Comparison of ENCODE assay signal across 10 mouse cellular contexts in the genomic region with DNA sequence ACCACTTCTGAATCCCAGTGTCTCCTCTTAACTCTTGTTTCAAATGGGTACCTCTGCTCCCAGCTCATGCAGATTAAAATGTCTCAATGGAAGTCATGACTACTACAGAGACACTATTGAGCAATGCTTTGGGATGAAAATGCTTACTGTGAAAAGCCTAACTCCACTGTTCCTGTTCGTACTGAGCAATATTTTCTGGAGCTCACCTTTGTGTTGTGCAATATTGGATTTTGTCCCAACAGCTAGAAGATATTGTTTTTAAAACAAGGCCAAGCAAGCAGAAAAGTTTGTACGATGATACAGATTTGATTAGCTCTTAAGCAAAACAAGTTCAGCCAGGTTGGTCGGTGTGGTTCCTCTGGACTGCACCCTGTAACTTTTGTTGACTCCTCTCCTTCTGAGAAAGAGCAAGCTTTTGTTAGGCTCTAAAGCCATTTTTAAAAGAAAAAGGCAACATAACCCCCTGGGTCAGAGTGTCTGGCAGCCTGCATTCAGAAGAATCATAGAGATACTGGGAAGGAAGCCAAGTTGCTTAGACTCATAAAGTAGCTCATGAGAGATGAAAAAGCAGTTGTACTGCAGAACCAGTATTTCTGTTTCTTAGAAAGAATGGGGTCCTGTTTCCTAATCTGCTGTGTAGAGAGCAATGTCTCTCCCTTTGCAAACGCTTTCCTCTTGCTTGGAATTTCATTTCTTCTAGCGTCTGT.
DNase-seq lines count a peak whose midpoint lies in the region; ATAC-seq and TF ChIP-seq lines count a peak whose summit lies in the region.
"Had no signal": no experiment of that assay in that cellular context is flagged by ENCODE, and none has a peak within 500 bp of the region (broad histone marks: within the 10 kb centered on the region; RNA-seq: fewer than 3 reads in every experiment).

No protein-coding gene starts in this region.

- no peaks in the 10 kb centered on the region for H3K27me3 ChIP-seq in kidney, adult 2 months (replicated peaks; ENCODE audit: control insufficient read depth, insufficient read depth, low read length)
- H3K27me3 ChIP-seq in limb, embryonic 15.5 days, result no peaks in the 10 kb centered on the region

- no peaks in the 10 kb centered on the region for H3K9me3 ChIP-seq in limb, embryonic 15.5 days

- no peak overlapping the region for H3K4me2 ChIP-seq in limb, embryonic 15.5 days

- no peaks in the 10 kb centered on the region for H3K4me1 ChIP-seq in kidney, adult 2 months (ENCODE audit: control insufficient read depth, insufficient read depth, low read length)
- peaks cover 8% of the 10 kb centered on the region for H3K4me1 ChIP-seq in limb, embryonic 15.5 days

- no peak overlapping the region for H3K4me3 ChIP-seq in kidney, adult 2 months (ENCODE audit: insufficient read depth, low read depth, low read length)
- H3K4me3 ChIP-seq in limb, embryonic 15.5 days, result no peak overlapping the region

- TF ChIP-seq CTCF in kidney, adult 2 months (conservative IDR thresholded peaks at IDR 0.05; ENCODE audit: insufficient read depth, insufficient read length, low read depth, low read length), result no peak

- WGBS in kidney, adult 2 months, result 54% methylated on average over 5 of the region's 5 CpGs
- 19% methylated on average over 5 of the region's 5 CpGs for WGBS in limb, embryonic 15.5 days

- no peak overlapping the region for H3K9ac ChIP-seq in limb, embryonic 15.5 days

- H3K27ac ChIP-seq in kidney, adult 2 months (ENCODE audit: insufficient read depth, low read depth, low read length), result no peak overlapping the region
- peak overlapping the region; percentile 34 for H3K27ac ChIP-seq in limb, embryonic 15.5 days

- H3K36me3 ChIP-seq in kidney, adult 2 months (ENCODE audit: control insufficient read depth, insufficient read depth, low read length), result no peaks in the 10 kb centered on the region
- H3K36me3 ChIP-seq in limb, embryonic 15.5 days, result no peaks in the 10 kb centered on the region

- DNase-seq in kidney, adult 2 months, result peak; percentile 7
- no peak for DNase-seq in kidney, adult 8-10 months
- peak; percentile 48 for DNase-seq in Muller cell, postnatal 12 days (ENCODE audit: inconsistent ontology term)
- DNase-seq in fat pad, adult 2 months (ENCODE audit: extremely low read depth, low read depth, low spot score), result peak; percentile 98
- DNase-seq in left cerebral cortex, postnatal 36 days (ENCODE audit: low spot score in 2 of 2), result no peak
- DNase-seq in thymus, postnatal 25 days, result no peak
- no peak for DNase-seq in heart, adult 8-10 months (ENCODE audit: low spot score)
- DNase-seq: gastrocnemius, postnatal 25 days; thymus, adult 18-20 months had no signal

- intact Hi-C loops in left cerebral cortex, postnatal 36 days (cut with DNase I), result no loop called here

- ATAC-seq in limb, embryonic 15.5 days (ENCODE audit: insufficient number of reproducible peaks, low FRiP score, low TSS enrichment, low read depth), result 0 out of 2 replicates have a peak, but pooled peaks have one; percentile 44

- TF ChIP-seq POLR2A in kidney, adult 2 months (IDR thresholded peaks at IDR 0.05; ENCODE audit: low read depth, low read length), result no peak

Comparison
In these comparisons a context has a peak if more than half of its experiments do, and no peak if none do; other contexts are left out.
1. DNase-seq: peak in kidney, adult 2 months (single experiment), Muller cell, postnatal 12 days (single experiment) and fat pad, adult 2 months (single experiment); none in kidney, adult 8-10 months (0 of 2), left cerebral cortex, postnatal 36 days (0 of 2), thymus, postnatal 25 days (single experiment) and heart, adult 8-10 months (single experiment).